Mouse (Mus musculus) yolk sac, embryonic 10.5 days (tissue): ENCODE measurements around the gene Mrps16.

Experiments
- DNase-seq: peaks from one replicate; pipeline ENCODE4 v3.0.0-alpha.2; 2017; ENCODE audit warnings: low spot score

The Mrps16 gene

DNA sequence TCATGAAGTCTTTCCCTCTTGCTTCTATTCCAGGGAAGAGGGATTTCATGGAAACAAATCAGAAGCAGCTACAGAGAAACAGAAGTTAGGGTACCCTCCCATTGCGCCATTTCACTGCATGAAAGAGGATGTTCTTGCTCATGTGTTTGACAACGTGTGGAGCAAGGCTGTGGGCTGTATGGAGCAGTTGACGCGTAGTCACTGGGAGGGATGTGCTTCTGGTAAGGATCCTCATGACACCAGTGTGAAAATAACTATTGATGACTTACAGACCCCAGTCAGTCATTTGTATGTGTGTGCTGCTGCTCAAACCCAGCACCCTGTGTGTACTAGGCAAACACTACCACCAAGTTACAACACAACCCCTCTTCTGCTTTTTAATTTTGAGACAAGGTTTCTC, 30.2 kb downstream of the Mrps16 start:
- no peak for DNase-seq

DNA sequence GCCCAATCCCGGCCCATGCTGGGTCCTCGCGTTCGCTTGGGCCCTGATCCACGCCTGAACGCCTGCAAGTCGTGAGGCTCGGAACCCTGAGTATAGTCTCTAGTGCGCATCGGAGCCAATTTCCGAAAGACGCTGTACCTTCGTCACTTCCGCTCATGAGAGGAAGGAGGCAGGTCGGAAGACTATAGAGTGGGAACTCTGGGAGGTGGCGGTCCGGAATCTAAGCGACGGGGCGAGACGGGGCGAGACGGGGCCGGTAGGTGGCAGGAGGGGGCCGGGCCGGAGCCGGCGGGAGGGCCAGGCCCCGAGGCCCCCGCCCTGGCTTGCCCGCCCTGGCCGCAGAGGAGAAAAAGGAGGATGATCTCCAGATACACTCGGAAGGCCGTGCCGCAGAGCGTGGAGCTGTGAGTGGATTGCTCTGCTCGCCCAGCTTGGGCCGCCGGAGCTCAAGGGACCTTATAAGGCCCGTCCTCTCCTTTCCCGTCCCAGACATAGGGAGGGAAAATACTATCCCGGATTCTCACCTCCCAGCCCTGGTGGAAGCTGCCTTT, 45.4 kb downstream of the Mrps16 start, which contains the start of the genes Ecd and Fam149b:
TSS of gene Ecd (minus strand) at position 131 of the 551 bp plus-strand sequence.
TSS of gene Fam149b (plus strand) at position 172 of the 551 bp plus-strand sequence.
- peak; percentile 96 for DNase-seq

DNA sequence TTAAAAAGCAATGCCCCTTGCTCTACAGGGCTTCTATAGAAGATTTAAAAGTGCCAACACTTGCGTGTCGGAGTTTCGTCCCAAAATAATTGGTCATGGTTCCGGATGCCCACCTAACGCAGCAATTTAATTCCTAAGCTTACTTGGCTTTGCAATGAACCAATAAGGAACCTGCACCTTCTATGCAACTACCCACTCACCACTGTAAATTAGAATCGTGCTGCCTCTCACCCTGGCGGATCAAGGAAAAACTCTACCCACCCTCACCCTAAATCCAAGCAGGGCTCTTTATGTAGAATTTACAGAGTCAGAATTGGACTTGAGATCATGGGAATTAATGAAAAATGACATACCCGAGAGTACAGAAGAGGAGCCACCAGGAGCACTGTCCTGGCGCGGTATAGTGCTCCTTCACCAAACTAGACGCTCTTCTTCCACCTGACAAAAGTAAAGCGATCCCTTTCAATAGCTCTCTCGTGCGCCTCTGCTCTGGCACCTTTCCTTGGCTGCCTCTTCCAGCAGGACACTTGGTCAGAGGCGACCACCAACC, 45.9 kb downstream of the Mrps16 start:
- DNase-seq = no peak

DNA sequence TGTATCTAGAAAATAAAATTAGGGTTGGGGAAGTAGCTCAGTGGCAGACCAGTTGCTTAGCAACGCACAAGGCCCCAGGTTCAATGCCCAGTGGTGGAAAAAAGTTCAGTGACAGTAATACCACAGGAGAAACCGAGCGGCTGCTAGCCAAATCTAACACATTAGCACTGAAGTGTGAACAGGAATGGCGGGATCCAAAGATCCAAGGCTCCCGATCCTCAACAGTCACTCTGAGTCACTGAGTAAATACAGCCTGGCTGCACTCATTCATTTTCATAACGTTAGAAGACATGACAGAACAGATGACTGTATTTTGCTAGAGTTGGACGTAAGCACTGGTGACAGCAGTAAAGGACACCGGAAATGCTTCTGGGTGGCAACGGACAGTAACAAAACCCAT, 47.5 kb downstream of the Mrps16 start:
- no peak for DNase-seq

DNA sequence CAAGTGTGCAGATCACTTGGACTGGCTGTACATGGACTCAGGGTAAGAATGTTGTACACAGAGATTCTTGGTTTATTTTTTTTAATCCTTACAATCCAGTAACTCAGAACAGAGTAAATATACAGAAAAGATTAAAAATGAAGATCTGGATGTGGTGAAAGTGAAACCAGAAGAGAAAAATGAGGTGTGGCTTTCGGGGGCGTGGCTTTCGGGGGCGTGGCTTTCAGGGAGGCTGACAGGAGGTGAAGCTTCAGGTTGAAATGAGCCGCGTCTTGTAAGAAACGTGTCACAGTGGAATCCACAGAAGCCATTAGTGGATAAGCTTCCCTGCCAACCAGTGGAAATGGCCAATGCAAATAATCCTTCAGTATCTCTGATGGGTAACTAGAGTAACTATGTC, 52.6 kb downstream of the Mrps16 start:
- no peak for DNase-seq

DNA sequence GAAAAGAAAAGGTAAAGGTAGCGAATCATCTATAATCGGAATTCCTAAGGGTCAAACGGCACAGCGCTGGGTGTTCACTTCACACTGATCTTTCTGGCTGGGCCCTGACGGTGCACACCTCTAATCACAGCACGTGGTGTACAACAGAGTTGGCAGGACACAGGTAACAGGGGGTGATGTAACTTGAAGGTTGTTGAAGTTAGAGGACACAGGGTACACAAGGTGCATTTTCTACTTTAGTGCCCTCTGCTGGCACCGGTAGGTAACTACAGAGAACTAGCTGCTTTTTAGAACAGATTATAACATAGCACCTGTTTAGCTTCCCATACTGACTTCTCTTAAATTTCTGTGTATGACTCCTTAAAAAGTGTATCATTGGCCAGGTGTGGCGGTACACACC, 53.3 kb downstream of the Mrps16 start:
- no peak for DNase-seq

DNA sequence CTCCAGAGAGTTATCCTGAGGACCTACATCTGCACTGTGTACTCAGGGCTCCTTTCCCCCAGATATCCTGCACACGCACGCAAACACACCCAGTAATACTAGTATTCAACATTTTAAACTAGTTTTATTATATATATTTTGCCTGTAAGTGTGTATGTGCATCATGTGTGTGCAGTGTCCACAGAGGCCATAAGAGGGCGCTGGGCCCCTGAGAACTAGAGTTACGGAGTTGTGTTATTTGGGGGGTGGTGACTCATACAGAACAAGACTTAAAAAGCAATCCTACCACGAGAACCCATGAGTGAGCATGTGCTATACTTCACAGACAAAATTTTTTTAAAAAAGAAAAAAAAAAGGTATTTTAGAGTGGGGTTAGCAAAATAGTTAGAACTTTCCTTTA, 54.0 kb downstream of the Mrps16 start:
- no peak for DNase-seq
